Mouse (Mus musculus): ENCODE results near the gene Sumf2. TPM values are rescaled to one million over a fixed set of nuclear protein-coding genes. Genes with fewer than 3 reads are reported as not detected.
"Not testable (repeated sequence)": the region's sequence is repeated elsewhere in the genome, so short reads cannot be mapped to it uniquely, and the experiment has no call there.

The Sumf2 gene
- polyA plus RNA-seq, 1 experiment from 2014 or later = 21.0 TPM

DNA sequence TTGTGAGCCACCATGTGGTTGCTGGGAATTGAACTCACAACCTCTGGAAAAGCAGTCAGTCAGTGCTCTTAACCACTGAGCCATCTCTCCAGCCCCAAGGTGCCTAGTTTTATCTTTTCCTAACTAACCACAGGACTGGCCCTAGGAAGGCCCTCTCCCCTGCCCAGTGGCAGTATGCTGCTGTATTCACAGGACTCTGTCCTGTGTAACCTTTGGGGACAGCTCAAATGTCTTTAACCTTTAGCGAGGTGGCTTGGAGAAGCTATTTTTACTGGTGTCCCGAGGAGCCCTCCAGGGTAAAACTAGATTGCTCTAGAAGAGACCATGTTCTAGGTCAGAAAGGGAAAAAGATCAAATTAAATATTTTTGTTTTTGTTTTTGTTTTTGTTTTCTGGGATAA is 24.5 kb downstream of the Sumf2 start:
- Histone ChIP-seq H3K4me1 (ENCODE audit: control insufficient read depth, insufficient read depth, low read length) (no peaks in the 10 kb centered on the region), H3K36me3 (ENCODE audit: control insufficient read depth, insufficient read depth, low read length) (no peaks in the 10 kb centered on the region), H3K4me3 (ENCODE audit: low read depth, low read length) (no peak overlapping the region), H3K9ac (replicated peaks; ENCODE audit: low read depth, low read length) (no peak overlapping the region), H3K27me3 (ENCODE audit: control insufficient read depth, insufficient read depth, low read length) (no peaks in the 10 kb centered on the region), H3K4me2 (ENCODE audit: low read depth, low read length) (no peak overlapping the region), H3K9me3 (ENCODE audit: control insufficient read depth, low read length) (no peaks in the 10 kb centered on the region), H3K27ac (ENCODE audit: low read depth, low read length) (no peak overlapping the region)
- WGBS = 84% methylated on average over 2 of the region's 2 CpGs
- no peak for ATAC-seq (ENCODE audit: low read depth)

DNA sequence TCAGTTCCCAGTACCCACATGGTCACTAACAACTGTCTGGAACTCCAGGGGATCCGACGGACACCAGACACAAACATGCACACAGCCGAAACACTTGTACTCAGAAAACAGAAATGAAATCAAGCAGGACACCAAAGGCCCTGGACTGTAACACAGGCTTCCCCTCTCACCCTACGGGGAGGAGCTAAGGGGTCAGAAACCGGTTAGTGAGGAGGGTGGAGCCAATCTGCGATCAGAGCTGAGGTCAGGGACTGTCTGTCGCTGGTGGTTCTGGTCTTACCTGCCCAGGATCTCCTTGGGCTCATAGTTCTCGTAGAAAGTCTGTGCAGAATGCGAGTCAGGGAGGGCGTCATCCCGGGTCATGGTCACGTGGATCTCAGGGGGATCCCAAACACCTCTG is 27.2 kb downstream of the Sumf2 start:
- H3K9ac ChIP-seq (replicated peaks; ENCODE audit: low read depth, low read length) = no peak overlapping the region
- no peaks in the 10 kb centered on the region for H3K9me3 ChIP-seq (ENCODE audit: control insufficient read depth, low read length)
- no peaks in the 10 kb centered on the region for H3K36me3 ChIP-seq (ENCODE audit: control insufficient read depth, insufficient read depth, low read length)
- no peak overlapping the region for H3K4me3 ChIP-seq (ENCODE audit: low read depth, low read length)
- H3K4me1 ChIP-seq (ENCODE audit: control insufficient read depth, insufficient read depth, low read length) = no peaks in the 10 kb centered on the region
- WGBS = 86% methylated on average over 12 of the region's 12 CpGs
- no peak for ATAC-seq (ENCODE audit: low read depth)
- no peak overlapping the region for H3K27ac ChIP-seq (ENCODE audit: low read depth, low read length)
- H3K4me2 ChIP-seq (ENCODE audit: low read depth, low read length) = no peak overlapping the region
- no peaks in the 10 kb centered on the region for H3K27me3 ChIP-seq (ENCODE audit: control insufficient read depth, insufficient read depth, low read length)

DNA sequence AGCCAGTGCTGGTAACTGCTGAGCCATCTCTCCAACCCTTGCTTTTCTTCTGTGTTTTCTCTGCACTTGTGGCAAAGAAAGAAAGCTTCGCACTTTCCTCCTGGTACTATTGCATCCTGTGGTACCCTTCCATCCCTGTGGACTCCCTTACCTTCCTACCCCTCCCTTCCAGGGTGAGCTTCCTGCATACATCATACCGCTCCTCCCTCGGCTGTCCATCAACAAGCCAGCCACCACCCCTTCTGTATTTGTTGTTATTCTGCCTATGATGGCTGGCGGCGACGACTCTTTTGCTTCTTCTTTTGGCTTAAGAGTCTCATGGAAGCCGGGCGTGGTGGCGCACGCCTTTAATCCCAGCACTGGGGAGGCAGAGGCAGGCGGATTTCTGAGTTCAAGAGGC is 28.3 kb downstream of the Sumf2 start:
- H3K9ac ChIP-seq (replicated peaks; ENCODE audit: low read depth, low read length) = no peak overlapping the region
- H3K4me3 ChIP-seq (ENCODE audit: low read depth, low read length) = no peak overlapping the region
- no peak for ATAC-seq (ENCODE audit: low read depth)
- no peak overlapping the region for H3K4me2 ChIP-seq (ENCODE audit: low read depth, low read length)
- H3K4me1 ChIP-seq (ENCODE audit: control insufficient read depth, insufficient read depth, low read length) = no peaks in the 10 kb centered on the region
- peaks cover under 1% of the 10 kb centered on the region; the same call in 1 of the 2 replicates for H3K36me3 ChIP-seq (ENCODE audit: control insufficient read depth, insufficient read depth, low read length)
- WGBS = 75% methylated on average over 11 of the region's 11 CpGs
- no peaks in the 10 kb centered on the region for H3K27me3 ChIP-seq (ENCODE audit: control insufficient read depth, insufficient read depth, low read length)
- H3K27ac ChIP-seq (ENCODE audit: low read depth, low read length) = no peak overlapping the region
- H3K9me3 ChIP-seq (ENCODE audit: control insufficient read depth, low read length) = no peaks in the 10 kb centered on the region

DNA sequence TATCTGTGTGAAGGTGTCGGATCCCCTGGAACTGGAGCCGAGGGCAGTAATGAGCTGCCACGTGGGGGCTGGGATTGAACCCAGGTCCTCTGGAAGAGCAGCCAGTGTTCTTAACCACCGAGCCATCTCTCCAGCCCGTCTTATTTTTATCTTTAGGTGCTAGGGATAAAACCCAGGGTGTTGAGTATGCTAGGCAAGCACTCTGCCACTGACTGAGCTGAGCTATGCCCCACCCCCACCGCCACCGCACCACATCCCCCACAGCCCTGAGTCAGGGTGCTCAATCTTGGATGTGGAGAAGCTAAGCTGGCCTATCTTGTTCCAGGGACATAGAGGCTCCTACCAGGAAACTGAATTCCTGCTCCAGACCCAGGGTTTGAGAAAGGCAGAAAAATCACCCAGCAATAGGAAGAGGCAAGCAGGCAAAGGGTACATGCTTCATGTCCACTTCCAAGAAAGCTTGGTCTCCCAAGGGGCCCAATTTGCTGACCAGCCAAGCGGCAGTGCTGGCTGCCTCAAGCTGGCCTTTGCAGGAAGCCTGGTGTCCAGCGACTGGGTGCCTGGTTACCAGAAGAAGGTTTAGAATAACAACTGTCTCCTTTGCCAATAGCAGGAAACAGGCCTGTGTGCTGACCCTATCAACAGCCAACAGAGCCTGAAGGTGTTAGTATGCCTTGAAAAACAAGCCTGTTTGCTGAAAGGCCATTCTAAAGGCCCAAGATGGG is 31.1 kb downstream of the Sumf2 start:
- Histone ChIP-seq H3K4me2 (ENCODE audit: low read depth, low read length) (no peak overlapping the region), H3K4me3 (ENCODE audit: low read depth, low read length) (no peak overlapping the region), H3K27me3 (ENCODE audit: control insufficient read depth, insufficient read depth, low read length) (no peaks in the 10 kb centered on the region), H3K4me1 (ENCODE audit: control insufficient read depth, insufficient read depth, low read length) (no peaks in the 10 kb centered on the region), H3K27ac (ENCODE audit: low read depth, low read length) (no peak overlapping the region), H3K9ac (replicated peaks; ENCODE audit: low read depth, low read length) (no peak overlapping the region), H3K36me3 (ENCODE audit: control insufficient read depth, insufficient read depth, low read length) (peaks cover 19% of the 10 kb centered on the region), H3K9me3 (ENCODE audit: control insufficient read depth, low read length) (no peaks in the 10 kb centered on the region)
- WGBS = 77% methylated on average over 9 of the region's 9 CpGs
- no peak for ATAC-seq (ENCODE audit: low read depth)

DNA sequence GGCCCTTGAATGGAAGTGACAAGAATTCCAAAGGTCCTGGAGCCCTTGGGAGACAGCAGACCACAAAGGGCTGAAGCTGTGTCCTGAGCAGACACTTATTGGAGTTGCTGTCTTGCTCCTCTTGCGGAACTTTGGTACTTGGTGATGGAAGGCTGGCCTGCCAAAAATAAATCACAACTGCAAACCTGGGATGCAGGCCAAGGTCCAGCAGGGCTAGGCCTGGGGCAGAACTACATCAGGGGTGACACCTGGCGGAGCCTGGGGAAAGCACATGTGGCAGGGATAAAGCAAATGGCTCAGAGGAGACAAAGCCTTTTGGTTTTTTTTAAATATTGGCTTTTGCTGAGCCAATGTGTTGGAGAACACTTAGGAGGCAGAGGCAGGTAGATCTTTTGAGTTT is 32.2 kb downstream of the Sumf2 start:
- no peak overlapping the region for H3K4me3 ChIP-seq (ENCODE audit: low read depth, low read length)
- H3K9me3 ChIP-seq (ENCODE audit: control insufficient read depth, low read length) = no peaks in the 10 kb centered on the region
- no peak overlapping the region for H3K9ac ChIP-seq (replicated peaks; ENCODE audit: low read depth, low read length)
- no peak overlapping the region for H3K4me2 ChIP-seq (ENCODE audit: low read depth, low read length)
- H3K36me3 ChIP-seq (ENCODE audit: control insufficient read depth, insufficient read depth, low read length) = peaks cover 26% of the 10 kb centered on the region
- no peaks in the 10 kb centered on the region for H3K4me1 ChIP-seq (ENCODE audit: control insufficient read depth, insufficient read depth, low read length)
- no peak for ATAC-seq (ENCODE audit: low read depth)
- no peak overlapping the region for H3K27ac ChIP-seq (ENCODE audit: low read depth, low read length)
- H3K27me3 ChIP-seq (ENCODE audit: control insufficient read depth, insufficient read depth, low read length) = no peaks in the 10 kb centered on the region
- 58% methylated on average over 2 of the region's 2 CpGs for WGBS

DNA sequence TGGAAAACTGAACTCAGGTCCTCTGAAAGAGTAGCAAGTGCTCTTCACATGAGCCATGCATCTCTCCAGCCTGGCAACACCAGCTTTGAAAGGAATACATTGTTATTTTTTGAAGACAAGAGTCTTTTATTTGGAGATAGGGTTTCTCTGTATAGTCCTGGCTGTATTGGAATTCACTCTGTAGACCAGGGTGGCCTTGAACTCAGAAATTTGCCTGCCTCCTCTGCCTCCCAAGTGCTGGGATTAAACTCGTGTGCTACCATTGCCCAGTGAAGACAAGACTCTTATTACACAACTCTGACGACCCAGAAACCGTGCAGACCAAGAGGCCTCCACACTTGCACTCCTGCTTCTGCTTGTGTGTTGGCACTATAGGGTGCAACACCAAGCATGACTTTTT is 33.1 kb downstream of the Sumf2 start:
- Histone ChIP-seq H3K4me2 (ENCODE audit: low read depth, low read length) (no peak overlapping the region), H3K9ac (replicated peaks; ENCODE audit: low read depth, low read length) (no peak overlapping the region), H3K9me3 (ENCODE audit: control insufficient read depth, low read length) (no peaks in the 10 kb centered on the region), H3K36me3 (ENCODE audit: control insufficient read depth, insufficient read depth, low read length) (peaks cover 26% of the 10 kb centered on the region), H3K4me3 (ENCODE audit: low read depth, low read length) (no peak overlapping the region), H3K27me3 (ENCODE audit: control insufficient read depth, insufficient read depth, low read length) (no peaks in the 10 kb centered on the region), H3K4me1 (ENCODE audit: control insufficient read depth, insufficient read depth, low read length) (no peaks in the 10 kb centered on the region), H3K27ac (ENCODE audit: low read depth, low read length) (no peak overlapping the region)
- no peak for ATAC-seq (ENCODE audit: low read depth)
- WGBS = 76% methylated on average over 3 of the region's 3 CpGs

DNA sequence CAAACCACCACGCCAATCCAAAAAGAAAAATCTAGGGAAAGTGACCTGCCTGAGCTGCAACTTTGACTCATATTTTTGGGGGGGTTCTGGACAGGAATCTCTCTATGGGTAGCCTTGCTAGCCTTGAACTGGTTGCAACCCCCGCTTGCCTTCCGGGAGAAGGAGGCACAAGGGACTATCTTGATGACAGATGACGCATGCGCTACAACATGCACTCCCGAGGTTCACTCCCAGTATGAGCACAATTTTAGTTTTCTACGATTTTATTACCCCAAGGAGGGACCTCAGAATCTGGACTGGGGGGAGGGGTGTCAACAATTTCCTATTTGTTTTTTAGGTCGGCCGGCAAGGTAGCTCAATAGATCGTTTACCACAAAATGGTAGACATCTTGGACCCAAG is 39.5 kb downstream of the Sumf2 start:
- Histone ChIP-seq H3K4me3 (ENCODE audit: low read depth, low read length) (peak overlapping the region; percentile 78), H3K36me3 (ENCODE audit: control insufficient read depth, insufficient read depth, low read length) (peaks cover 17% of the 10 kb centered on the region), H3K27ac (ENCODE audit: low read depth, low read length) (no peak overlapping the region), H3K9ac (replicated peaks; ENCODE audit: low read depth, low read length) (peak overlapping the region; percentile 86; the same call in 1 of the 2 replicates), H3K4me2 (ENCODE audit: low read depth, low read length) (peak overlapping the region; percentile 59), H3K27me3 (ENCODE audit: control insufficient read depth, insufficient read depth, low read length) (no peaks in the 10 kb centered on the region), H3K9me3 (ENCODE audit: control insufficient read depth, low read length) (no peaks in the 10 kb centered on the region), H3K4me1 (ENCODE audit: control insufficient read depth, insufficient read depth, low read length) (peaks cover 11% of the 10 kb centered on the region)
- WGBS = 40% methylated on average over 10 of the region's 10 CpGs
- ATAC-seq (ENCODE audit: low read depth) = no peak

DNA sequence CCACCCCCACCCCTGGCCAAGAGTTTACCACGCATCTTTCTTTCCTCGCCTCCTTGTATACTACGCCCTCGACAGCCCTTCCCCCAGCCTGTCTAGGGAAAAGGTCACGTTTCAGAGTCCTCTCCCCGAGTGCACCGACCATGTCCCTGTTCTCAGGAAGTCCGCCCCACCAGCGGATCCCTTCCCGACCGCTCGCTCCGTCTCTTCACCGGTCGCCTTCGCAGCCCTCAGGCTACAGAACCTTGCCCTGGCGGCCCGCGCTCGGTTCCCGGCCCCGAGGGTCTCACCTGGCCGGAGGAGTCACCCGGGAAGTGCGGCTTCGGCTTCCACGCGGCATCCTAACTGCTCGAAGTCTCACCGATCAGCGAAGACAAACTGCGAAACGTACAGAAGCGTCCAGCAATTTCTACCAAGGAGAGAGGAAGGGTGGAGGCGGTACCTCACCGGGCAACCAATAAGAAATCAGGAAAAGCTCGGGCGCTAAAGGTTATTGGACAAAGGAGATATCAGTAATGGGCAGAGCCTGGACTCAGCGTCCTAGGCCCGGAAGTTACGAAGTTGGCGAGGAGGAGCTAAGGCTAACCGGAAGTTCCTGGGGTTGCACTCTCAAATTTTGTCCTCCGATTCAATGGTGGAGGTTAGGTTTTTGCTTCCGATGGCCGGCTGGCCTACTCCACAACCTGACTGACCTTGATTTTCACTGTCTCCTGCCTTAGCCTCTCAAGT is 40.3 kb downstream of the Sumf2 start, which contains the start of gene Chchd2:
TSS of gene Chchd2 (minus strand) at position 560 of the 726 bp plus-strand sequence.
- peak within 1 kb of the TSS; percentile 86 for H3K9ac ChIP-seq (replicated peaks; ENCODE audit: low read depth, low read length)
- no peaks in the 10 kb centered on the region for H3K9me3 ChIP-seq (ENCODE audit: control insufficient read depth, low read length)
- WGBS = under 1% methylated on average over 46 of the region's 46 CpGs
- H3K4me2 ChIP-seq (ENCODE audit: low read depth, low read length) = peak within 1 kb of the TSS; percentile 59
- peak; percentile 99 for ATAC-seq (ENCODE audit: low read depth)
- H3K4me3 ChIP-seq (ENCODE audit: low read depth, low read length) = peak within 1 kb of the TSS; percentile 78
- no peaks in the 10 kb centered on the region for H3K27me3 ChIP-seq (ENCODE audit: control insufficient read depth, insufficient read depth, low read length)
- H3K4me1 ChIP-seq (ENCODE audit: control insufficient read depth, insufficient read depth, low read length) = peaks cover 11% of the 10 kb centered on the region
- peak within 1 kb of the TSS; percentile 90 for H3K27ac ChIP-seq (ENCODE audit: low read depth, low read length)
- H3K36me3 ChIP-seq (ENCODE audit: control insufficient read depth, insufficient read depth, low read length) = peaks cover 11% of the 10 kb centered on the region

DNA sequence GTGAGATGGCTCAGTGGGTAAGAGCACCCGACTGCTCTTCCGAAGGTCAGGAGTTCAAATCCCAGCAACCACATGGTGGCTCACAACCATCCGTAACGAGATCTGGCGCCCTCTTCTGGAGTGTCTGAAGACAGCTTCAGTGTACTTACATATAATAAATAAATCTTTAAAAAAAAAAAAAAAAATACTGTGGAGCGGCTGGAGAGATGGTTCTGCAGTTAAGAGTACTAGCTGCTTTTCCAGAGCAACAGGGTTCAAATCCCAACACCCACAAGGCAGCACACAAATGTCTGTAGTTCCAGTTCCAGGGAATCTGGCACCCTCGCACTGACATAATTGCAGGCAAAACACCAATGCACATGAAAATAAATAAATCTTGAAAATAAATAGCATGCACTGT is 43.6 kb downstream of the Sumf2 start:
- not testable (repeated sequence) for H3K9ac ChIP-seq (replicated peaks; ENCODE audit: low read depth, low read length); ATAC-seq (ENCODE audit: low read depth); H3K4me2 ChIP-seq (ENCODE audit: low read depth, low read length); H3K27me3 ChIP-seq (ENCODE audit: control insufficient read depth, insufficient read depth, low read length); H3K36me3 ChIP-seq (ENCODE audit: control insufficient read depth, insufficient read depth, low read length); H3K27ac ChIP-seq (ENCODE audit: low read depth, low read length); H3K9me3 ChIP-seq (ENCODE audit: control insufficient read depth, low read length); H3K4me3 ChIP-seq (ENCODE audit: low read depth, low read length); H3K4me1 ChIP-seq (ENCODE audit: control insufficient read depth, insufficient read depth, low read length)
- WGBS = 85% methylated on average over 4 of the region's 7 CpGs

Data from neural tube, embryonic 14.5 days (tissue).